Mouse (Mus musculus): ENCODE results near the gene Tmem39a.
A peak's percentile ranks its signal among the peaks of the same experiment; 100 is the strongest.

DNA sequence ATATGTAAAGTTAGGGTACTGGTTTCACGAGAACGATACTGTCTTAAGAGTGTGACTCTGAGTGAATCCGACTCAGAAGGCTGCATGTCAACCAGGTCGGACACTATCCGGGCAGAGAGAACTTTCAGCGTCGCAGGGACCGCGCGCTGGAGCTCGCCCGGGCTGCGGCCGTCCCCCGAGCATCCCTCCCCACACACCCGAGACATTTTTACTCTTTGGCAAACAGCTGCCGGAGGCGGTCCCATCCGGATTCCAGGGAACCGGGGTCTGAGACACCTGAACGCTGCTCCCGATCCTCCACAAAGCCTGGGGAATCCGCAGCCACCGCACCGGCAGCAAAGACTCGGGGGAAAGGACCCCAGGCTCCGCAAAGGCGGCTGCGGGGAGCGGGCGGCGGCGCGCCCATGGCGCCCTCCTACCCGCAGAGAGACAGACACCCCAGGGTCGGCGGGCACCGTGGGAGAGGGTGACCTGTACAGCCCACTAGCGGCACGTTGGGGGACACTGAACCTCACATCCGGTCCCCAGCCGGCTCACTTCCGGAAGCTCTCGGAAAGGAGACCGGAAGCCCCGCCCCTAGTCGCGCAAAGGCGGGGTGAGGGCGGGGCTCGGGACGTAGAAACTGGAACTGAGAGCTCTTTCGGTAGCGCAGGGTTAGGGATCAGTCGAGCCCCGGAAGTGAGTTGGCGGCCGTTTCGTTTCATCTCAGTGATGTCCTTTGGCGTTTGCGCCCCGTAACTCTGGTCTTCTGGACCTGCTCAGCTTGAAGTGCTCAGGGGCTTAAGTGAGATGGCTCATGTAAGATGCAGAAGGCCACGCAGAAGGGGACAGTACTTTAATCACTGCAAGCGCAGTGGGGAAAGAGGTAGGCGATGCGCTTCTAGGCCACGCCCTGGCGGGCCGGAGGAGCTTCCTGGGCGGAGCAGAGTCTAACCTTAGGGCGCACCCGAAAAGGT, 36.1 kb upstream of the Tmem39a start, which contains the start of gene Timmdc1:
- TF ChIP-seq CTCF (IDR thresholded peaks at IDR 0.05): peak; percentile 50
- TF ChIP-seq EP300 (IDR thresholded peaks at IDR 0.05): peak; percentile 46; the same call in 1 of the 2 replicates

Data from lung, postnatal 0 days (tissue).